Mouse (Mus musculus) mature B cell (primary cell): ENCODE data around the gene Cdc42se1.

Experiments used
- in situ Hi-C: fragments of 300-500 bp; cut with MboI; formaldehyde crosslinking; loops from 2 replicates; pipeline ENCODE4 v1.14.3; 2019

Cdc42se1 gene

DNA sequence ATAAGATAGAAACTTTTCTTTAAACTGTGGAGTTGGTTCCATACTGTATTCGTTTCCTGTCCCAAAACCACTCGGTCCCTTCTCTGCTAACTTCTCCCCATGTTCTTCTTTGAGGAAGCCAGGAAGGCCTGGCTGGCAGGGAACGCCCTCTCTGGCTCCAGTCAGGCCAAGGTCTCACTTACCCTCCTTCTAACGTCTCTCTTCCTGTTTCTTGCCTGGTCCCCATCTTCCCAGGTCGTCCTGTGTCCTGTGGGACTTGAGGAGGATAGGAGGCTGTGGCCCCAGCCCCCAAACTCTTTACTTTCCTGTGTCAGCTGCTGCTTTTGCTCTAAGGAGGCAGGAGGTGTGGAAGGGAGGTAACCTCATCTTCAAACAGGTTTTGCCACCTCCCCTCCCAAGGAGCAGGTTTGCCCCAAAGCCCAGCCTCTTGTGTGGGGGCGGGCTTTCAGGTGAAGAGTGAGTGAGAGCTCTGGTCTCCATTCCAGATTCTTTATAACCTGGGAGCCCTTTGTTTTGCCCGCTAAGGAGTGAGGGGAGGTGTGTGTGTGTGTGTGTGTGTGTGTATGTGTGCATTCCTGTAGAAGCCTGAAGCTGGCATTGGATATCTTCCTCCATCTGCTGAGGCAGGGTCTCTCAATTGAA lies 22.4 kb downstream of the Cdc42se1 start, which contains the start of gene Bnipl:
Gene Bnipl, minus strand, starts transcription at position 411 of the 642 bp plus-strand sequence.
- in situ Hi-C loops: no loop called here

DNA sequence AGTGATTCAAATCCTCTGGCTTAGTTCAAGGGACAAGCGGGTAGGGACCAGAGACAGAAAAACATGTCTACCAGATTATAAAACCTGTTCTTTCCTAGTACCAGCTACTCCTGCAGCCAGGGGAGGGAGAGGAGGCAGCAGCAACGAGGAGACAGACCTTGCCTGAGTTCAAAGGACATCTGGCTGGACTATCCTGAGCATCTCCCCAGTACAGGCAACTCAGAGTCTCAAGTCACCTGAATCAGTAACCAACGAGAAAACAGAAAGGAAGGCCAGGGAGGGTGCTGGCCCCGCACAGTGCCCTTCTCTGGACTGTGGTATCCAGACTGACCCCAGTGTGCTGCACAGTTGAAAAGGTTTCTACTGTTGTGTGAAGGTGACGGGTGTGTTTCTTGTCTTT lies 28.4 kb downstream of the Cdc42se1 start:
- in situ Hi-C loops: no loop called here

DNA sequence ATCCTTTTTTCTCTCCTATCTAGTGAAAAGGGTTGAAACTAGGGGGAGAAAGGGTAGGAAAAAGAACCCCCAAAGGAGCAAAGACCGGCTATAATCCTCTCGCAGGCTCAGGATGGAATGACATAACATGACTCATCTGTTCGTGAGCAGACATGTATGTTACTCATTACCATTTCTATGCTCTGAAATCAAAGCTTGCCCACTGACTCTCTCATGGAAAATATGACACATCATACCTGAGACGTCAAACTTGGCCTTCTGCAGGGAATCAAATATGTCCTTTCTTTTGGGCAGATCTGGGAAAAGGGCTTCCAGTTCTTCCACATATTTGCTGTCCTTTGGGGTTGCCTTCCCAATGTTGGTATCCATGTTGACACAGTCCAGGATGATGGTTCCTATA lies 33.4 kb downstream of the Cdc42se1 start:
- in situ Hi-C loops: loop anchor here (5.0 kb wide), 1 partner anchor 45 kb away; the partner anchor contains the start of gene Gabpb2

DNA sequence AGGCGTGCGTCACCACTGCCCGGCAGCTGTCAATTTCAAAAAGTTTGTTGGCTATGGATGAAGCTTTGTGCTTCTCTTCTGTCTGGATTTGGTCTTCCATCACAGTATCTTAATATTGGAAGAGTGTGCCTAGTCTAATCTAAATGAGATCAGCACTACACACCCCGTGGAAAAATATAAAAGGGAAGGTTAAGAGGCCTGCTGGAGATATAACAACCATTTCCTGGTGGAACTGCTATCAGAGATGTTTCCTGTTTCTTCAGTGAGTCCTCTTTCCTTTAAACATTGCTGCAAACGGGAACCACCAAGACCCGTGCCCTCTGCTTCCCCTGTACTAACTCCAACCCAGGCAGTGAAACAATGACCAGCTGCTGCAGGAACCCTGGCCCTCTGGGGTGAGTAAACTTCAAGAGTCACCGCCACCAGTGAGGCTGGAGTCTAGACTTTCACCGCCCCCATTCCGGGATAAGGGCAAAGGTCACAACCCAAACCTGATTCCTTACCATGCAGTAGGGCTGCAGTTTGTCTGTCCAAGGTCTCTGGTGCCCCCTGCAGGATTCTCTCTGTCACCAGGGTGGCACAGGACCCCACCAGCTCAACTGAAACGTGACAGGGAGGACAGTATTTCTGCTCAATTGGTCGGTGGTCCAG lies 34.7 kb downstream of the Cdc42se1 start:
- in situ Hi-C loops: loop anchor here (5.0 kb wide), 1 partner anchor 46 kb away; the partner anchor contains the start of gene Gabpb2

DNA sequence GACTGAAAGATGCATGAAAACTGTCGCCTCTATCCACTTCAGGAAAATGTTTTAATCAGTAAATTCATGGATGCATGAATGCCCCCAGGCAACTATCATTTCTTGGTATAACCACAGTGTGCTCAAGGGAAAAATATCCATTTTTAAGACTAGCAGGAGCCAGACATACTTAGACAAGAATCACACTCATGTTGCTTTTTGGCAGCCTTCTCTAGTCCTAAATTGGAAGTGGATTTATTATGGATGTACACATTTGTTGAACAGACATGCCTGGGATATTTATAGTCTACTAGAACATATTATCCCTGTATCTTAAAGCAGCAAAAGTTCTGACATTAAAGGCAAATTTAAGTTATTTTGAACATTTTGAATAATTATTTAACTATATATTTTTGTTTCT lies 36.2 kb downstream of the Cdc42se1 start:
- in situ Hi-C loops: loop anchor here (5.0 kb wide), 1 partner anchor 47 kb away; the partner anchor contains the start of gene Gabpb2

DNA sequence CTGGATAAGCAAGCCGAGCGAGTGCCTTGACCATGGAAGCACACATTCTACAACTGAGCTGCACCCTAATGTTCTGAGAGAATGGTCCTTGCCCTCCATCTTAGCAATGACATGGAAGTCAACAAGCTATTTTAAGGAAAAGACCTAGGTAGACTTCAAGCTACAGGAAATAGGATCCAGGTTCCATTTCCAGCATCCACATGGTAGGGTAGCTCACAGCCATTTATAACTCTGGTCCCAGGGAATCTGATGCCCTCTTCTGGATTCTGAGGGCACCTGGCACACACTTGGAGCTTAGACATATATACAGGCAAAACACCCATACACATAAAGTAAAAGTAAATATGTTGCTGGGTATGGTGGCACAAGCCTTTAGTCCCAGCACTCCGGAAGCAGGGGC lies 37.5 kb downstream of the Cdc42se1 start:
- in situ Hi-C loops: no loop called here

DNA sequence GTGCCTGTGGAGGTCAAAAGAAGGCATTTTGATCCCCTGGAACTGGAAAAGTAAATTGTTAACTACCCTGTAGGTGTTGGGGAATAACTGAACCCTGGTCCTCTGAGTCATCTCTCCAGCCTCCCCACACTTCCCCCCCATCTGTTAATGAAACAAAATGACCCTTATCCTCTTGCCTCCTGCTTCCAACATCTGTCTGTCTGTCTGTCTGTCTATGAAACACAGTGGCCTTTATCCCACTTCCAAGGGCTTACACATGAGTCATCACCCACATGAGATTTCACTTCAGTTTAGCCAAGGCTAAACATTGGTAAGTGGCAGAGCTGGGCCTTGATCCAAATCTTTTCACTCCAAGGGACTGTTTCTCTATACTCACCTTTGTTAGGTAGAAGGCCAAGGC lies 39.3 kb downstream of the Cdc42se1 start:
- in situ Hi-C loops: no loop called here

DNA sequence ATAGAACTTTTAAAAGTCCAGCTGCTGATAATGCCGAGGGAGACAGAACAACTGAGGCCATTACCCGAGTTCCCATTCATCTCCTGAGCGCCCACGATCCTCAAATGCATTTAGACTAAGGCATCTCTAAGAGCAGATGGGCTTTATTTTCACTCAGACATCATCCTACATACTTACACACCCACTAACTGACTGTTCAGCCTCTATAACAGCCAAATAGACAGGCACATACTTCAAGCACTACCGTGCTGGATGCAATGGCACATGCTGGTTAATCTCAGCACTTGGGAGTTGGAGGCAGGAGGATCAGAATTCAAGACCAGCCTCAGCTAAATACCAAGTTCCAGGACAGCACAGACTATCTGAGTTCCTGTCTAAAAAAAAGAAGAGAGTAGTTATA lies 41.3 kb downstream of the Cdc42se1 start:
- in situ Hi-C loops: no loop called here

DNA sequence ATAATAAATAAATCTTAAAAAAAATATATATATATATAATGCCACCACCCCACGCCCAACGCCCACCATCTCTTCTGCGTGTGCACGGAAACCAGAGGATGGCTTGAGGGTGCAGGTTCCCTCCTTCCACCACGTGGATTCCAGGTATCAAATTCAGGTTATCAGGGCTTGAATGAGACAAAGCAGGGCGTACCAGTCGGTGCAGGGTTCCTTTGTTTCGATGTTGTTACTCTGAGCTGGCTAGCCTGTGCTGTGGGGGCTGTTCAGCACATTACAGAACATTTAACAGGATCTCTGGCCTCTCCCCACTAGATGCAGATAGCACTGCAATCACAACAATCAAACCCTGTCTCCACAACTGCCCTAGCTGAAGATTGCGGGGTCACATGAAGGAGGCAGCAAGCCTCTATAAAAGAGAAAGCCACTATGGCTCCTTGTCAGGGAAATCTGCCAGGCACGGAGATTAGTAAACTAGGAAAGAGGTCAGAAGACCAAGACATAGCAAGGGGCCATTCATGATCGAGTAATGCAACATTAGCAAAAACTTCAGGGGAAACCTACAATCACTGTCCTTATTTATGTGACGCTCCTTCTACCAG lies 42.3 kb downstream of the Cdc42se1 start:
- in situ Hi-C loops: no loop called here

DNA sequence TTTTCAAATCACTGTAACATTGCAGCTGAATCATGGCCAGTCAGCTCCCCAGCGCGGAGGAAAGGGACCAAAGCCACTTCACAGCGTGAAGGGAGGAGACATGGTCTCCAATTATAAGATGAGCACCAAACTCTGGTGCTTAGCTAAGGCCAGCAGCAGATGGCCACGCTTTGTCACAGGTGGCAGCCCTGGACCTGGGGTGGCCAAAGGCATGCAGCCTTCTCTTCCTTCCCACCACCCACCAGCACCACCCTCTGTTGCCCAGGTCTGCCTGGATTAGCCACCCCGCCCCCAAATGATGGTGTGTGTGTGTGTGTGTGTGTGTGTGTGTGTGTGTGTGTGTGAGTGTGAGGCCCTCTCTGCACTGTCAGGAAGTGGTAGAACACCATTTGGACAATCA lies 44.9 kb downstream of the Cdc42se1 start:
- in situ Hi-C loops: no loop called here

DNA sequence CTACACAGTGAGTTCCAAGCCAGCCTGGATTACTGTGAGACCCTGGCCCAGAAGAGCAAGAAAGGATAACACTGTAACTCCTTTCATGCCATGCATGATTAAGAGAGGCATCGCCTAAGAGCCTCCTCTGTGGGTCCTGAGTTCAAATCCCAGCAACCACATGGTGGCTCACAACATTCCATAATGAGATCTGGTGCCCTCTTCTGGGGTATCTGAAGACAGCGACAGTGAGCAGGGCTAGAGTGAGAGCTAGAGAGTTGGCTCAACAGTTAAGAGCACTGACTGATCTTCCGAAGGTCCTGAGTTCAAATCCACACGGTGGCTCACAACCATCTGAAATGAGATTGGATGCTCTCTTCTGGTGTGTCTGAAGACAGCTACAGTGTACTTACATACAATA lies 45.9 kb downstream of the Cdc42se1 start:
- in situ Hi-C loops: no loop called here

DNA sequence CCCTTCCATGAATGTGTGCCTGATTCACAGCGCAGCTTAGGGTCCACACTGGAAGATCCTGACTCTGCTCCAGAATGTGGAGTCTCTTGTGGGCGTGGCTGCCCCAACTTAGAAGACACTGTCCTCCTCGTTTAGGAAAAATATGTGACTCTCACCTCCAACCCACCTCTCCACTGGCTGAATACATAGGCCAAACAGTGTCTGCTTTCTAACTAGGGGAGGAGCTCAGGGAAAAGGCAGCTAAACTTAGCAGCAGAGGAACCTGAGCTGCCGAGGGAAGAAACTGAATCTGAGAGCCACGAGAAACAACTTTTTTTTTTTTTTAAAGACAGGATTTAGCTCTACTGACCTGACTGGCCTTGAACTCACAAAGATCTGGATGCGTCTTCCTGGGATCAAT lies 46.6 kb downstream of the Cdc42se1 start:
- in situ Hi-C loops: no loop called here

DNA sequence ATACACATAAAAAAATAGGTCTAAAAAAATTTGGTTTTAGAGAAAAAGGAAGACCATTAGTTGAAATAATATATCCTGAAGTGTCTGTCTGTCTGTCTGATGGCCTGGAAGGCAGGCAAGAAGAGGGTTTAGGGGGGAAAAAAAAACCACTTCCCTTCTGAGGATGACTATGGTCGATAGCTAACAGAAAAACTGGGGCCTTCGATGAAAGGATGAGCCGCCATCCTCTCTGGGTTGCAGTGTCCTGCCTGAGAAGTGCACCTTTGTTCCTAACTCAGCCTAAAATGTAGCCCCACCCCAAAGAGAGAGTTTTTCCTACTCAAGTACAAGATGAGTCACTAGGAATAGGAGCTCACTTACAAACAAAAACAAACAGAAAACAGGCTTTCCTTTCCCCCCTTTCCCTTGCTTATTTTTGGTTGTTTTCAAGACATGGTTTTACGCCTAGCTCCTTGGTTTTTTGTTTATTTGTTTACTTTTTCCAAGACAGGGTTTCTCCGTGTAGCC lies 47.9 kb downstream of the Cdc42se1 start:
- in situ Hi-C loops: no loop called here

DNA sequence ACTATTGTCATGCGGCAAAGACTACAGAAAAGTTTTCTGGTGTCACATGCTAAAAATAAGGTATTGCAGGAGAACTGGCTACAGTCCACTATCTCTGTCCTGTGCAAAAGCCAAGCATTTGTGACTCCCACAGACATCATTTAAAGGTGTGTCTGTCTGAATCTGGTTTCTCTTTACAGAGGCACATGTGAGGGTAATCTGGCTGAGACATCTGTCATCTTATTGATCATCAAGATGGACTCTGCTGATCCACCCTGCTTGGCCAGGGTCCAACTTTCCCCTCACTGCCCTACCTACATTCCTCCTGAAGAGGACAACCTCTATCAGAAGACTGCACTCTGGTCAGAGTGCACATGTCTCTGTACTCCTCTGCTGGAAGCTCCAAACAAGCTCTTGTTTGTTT lies 48.6 kb downstream of the Cdc42se1 start:
- in situ Hi-C loops: no loop called here

DNA sequence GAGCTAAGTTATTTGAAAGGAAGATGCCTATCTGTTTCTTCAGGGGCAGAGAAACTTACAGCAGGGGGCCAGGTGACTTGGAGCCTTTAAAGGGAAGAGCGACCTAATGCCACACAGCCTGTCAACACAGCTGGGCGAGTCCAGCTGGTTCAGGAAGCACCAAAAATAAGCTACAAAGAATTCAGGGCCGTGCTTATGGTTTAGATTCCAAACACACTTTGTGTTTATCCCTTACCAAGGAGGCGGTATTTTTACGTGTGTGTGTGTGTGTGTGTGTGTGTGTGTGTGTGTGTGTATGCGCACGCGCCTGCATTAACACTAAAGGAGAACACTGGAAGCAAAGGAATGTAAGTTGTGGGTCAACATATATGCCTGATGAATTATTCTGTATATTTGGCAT lies 52.2 kb downstream of the Cdc42se1 start:
- in situ Hi-C loops: no loop called here

DNA sequence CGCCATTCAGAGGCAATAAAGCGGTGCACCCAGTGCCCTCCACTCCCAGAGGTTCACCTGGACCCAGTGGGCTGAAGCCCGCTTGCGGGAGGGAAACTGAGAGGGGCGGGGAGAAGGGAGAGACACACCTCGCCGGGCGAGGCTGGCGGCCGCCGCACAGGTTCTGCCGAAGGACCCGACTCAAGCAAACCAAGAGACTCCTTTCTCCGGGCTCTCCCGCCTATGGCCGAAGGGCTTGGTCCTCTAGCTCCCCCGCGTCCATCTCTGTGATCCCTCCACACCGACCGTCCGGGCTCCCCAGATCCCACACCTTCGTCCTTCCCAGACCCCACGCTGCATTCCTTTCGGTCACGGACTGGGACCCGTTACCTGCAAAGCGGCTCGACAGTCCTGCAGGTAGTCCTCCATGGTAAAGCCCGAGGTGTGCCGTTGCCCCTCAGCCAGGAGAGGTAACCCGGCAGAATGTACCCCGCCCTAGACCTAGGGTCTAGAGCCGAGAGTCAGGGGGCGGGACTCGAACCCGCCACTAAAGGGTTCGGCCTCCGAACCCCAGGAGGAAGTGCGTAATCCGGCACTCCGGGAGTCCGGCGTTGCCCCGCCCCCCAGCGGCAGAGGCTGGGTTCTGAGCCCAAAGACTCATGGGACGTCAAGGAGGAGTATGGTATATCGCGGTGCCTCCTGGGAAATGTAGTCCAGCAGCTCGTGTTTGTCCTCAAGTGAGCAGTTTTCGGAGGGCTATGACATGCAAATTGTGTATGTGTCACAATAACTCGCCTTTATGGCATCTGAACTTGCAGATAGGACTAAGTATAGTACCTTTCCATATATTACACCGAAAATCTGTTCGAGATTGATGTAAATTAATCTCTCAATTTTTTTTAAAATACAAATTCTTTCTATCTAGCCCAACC lies 52.9 kb downstream of the Cdc42se1 start, which contains the start of the genes Mindy1 and Prune1:
Gene Mindy1, plus strand, starts transcription at position 130 of the 911 bp plus-strand sequence.
Gene Prune1, minus strand, starts transcription at position 861 of the 911 bp plus-strand sequence.
- in situ Hi-C loops: no loop called here

DNA sequence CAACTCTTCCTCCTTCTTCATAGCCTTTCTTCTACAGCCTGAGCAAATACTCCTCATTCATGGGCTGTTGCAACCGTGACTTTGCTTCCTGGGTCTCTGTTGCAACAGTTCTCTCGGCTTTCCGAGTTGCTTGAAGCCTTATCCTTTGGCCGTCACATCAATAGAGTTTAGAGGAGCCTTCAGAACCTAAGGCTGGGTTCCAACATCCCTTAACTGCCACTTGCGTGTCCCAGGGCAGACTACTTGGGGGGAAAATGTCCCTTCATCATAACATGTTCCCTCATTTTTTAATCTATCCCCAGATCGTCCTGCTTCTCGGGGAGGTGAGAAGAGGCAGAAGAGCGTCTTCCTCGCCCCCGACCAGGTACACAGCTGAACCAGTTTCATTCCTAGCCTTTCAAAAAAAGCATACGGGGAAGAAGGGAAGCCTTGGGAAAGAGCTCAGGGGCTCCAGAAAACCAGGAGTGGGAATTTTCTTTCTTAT lies 53.9 kb downstream of the Cdc42se1 start:
- in situ Hi-C loops: no loop called here

DNA sequence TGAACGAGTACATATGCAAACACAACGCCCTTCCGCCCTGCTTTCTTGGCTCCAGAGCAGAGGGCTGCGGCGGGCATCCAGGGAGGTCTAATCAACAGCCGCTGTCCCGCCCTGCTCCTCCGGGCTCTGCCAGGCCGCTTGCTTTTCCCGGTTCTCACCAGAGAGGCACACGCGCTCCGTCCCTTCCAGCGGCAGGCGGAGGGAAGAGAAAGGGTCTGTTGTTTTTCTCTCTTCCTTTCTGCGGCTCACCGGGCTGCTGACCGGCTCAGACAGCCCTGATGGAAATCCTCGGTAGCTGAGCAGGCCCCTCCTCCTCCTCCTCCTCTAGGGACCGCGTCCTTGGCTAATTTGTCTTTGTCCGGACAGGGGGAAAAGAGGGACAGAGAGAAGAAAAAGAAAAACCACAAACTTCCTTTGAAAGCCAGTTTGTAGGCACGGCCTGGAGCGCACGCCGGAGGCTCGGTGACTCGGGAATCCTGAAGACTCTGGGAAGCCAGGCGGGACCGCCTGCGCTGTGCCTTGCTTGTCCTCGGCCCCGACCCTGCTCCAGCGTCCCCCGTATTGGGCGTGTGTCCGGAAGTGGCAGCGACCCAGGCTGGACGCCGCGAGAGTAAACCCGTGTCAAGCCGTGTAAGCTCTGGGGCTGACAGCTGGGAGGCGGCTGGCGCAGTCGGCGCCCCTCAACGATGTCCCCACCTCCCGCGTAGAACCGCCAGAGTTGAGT lies 54.5 kb downstream of the Cdc42se1 start:
- in situ Hi-C loops: no loop called here

DNA sequence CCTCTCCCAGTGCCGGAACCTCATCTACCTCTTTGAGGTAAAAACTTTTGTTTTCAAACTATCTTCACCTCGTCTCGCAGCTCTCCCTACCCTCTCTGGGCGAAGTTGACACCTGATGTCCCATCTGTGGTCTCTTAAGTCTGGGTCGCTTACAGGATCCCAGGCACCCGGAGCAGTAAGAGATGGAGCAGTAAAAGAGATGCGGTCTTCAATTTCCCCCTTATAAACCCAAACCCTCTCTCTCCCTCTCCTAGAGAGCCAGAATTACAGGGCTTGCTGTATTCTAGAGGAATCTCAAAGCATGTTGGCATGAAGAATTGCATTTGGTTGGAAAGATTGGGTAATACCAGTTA lies 55.0 kb downstream of the Cdc42se1 start:
- in situ Hi-C loops: no loop called here

DNA sequence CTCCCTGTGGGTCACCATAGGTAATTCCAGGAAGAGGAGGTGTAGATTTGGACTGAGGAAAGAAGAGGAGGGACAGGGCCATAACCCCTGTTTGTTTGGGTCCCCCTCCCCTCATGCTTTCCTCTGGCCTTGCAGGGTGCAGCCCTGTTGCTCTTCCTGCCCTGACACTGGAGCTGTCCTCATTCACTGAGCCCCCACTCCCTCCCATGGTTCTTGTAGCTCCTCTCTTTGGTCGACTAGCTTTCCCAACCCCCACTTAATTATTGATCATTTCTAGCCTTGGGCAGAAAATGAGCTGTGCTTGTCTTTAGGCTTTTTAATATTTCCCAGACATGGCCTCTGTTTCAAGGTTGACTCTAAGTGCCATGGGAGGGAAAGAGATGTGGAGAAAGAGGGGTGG lies 55.5 kb downstream of the Cdc42se1 start:
- in situ Hi-C loops: no loop called here
